Mouse (Mus musculus) MEL (cell line): ENCODE data around the gene Polr2c. TPM values are rescaled to one million over a fixed set of nuclear protein-coding genes. Genes with fewer than 3 reads are reported as not detected.

Source experiments
- DNase-seq: peaks from one replicate; pipeline ENCODE4 v3.0.0; 2011; ENCODE audit warnings: low read depth, low spot score
- H3K27ac ChIP-seq: 2 replicates; pipeline ENCODE4 v1.5.1; 2012; ENCODE audit warnings: low read depth, mild to moderate bottlenecking, control low read depth, low read length, moderate library complexity; ENCODE audit not compliant: control insufficient read depth
- H3K27me3 ChIP-seq, 2 experiments: fragments of 150-350 bp in 1 of 2; sonication (generic) in 1 of 2; 2 replicates each; pipeline ENCODE4 v1.6.1; 2012; ENCODE audit warnings: low read length in 2 of 2, mild to moderate bottlenecking in 2 of 2, improper control_type of control experiment in 1 of 2, moderate library complexity in 1 of 2; ENCODE audit not compliant: insufficient read depth in 2 of 2, control insufficient read depth in 1 of 2
- H3K36me3 ChIP-seq, 2 experiments: 2 replicates each; pipeline ENCODE4 v1.6.1; 2012 to 2014; ENCODE audit warnings: low read length in 2 of 2, improper control_type of control experiment in 1 of 2, inconsistent platforms in 1 of 2, mild to moderate bottlenecking in 1 of 2; ENCODE audit not compliant: insufficient read depth in 2 of 2, control insufficient read depth in 1 of 2
- H3K4me1 ChIP-seq, 2 experiments: fragments of 150-350 bp in 1 of 2; sonication (generic) in 1 of 2; 2 replicates each; pipeline ENCODE4 v1.6.1; 2012; ENCODE audit warnings: low read length in 2 of 2, improper control_type of control experiment in 1 of 2, mild to moderate bottlenecking in 1 of 2; ENCODE audit not compliant: insufficient read depth in 2 of 2, control insufficient read depth in 1 of 2
- H3K4me3 ChIP-seq, 2 experiments: fragments of 150-350 bp in 1 of 2; sonication (generic) in 1 of 2; 2 replicates each; pipeline ENCODE4 v1.5.1; 2012; ENCODE audit warnings: low read depth in 2 of 2, low read length in 2 of 2, mild to moderate bottlenecking in 2 of 2, moderate library complexity in 2 of 2, control low read depth in 1 of 2, improper control_type of control experiment in 1 of 2; ENCODE audit not compliant: control insufficient read depth in 1 of 2, insufficient read depth in 1 of 2
- H3K79me2 ChIP-seq: 2 replicates; pipeline ENCODE4 v1.6.1; 2012; ENCODE audit warnings: mild to moderate bottlenecking, low read length, moderate library complexity; ENCODE audit not compliant: control insufficient read depth, poor library complexity, insufficient read depth
- H3K9ac ChIP-seq: 2 replicates; pipeline ENCODE4 v1.6.1; 2012; ENCODE audit warnings: low read depth, mild to moderate bottlenecking, control low read depth, low read length, moderate library complexity; ENCODE audit not compliant: control insufficient read depth, poor library complexity, severe bottlenecking
- H3K9me3 ChIP-seq: fragments of 150-350 bp; sonication (generic); replicated peaks from 2 replicates; pipeline ENCODE4 v1.6.1; 2012; ENCODE audit warnings: mild to moderate bottlenecking, low read length, improper control_type of control experiment, moderate library complexity; ENCODE audit not compliant: insufficient read depth
- BHLHE40 ChIP-seq: IDR thresholded peaks from 2 replicates; pipeline ENCODE4 v1.6.1; 2012; ENCODE audit warnings: low read depth, mild to moderate bottlenecking, inconsistent platforms, low read length, improper control_type of control experiment, borderline replicate concordance
- CTCF ChIP-seq, 3 experiments: IDR thresholded peaks in 2 of 3; conservative IDR thresholded peaks in 1 of 3; 2 replicates each; pipeline ENCODE4 v1.5.1; 2011 to 2012; ENCODE audit warnings: low read length in 3 of 3, low read depth in 2 of 3, mild to moderate bottlenecking in 2 of 3, improper control_type of control experiment in 1 of 3, inconsistent platforms in 1 of 3, mixed read lengths in 1 of 3, moderate library complexity in 1 of 3; ENCODE audit not compliant: control insufficient read depth in 1 of 3, insufficient read depth in 1 of 3, poor library complexity in 1 of 3, severe bottlenecking in 1 of 3
- E2F4 ChIP-seq: IDR thresholded peaks from 2 replicates; pipeline ENCODE4 v1.6.1; 2011; ENCODE audit warnings: low read depth, low read length, improper control_type of control experiment, borderline replicate concordance
- ELF1 ChIP-seq: IDR thresholded peaks from 2 replicates; pipeline ENCODE4 v1.6.1; 2014; ENCODE audit warnings: low read depth, mild to moderate bottlenecking, inconsistent platforms, low read length, improper control_type of control experiment, moderate library complexity
- EP300 ChIP-seq, 2 experiments: IDR thresholded peaks; 2 replicates each; pipeline ENCODE4 v1.6.1; 2011; ENCODE audit warnings: improper control_type of control experiment in 2 of 2, low read length in 2 of 2, low read depth in 1 of 2, mild to moderate bottlenecking in 1 of 2
- GATA1 ChIP-seq: IDR thresholded peaks from 2 replicates; pipeline ENCODE4 v1.6.1; 2011; ENCODE audit warnings: low read depth, low read length, improper control_type of control experiment
- HCFC1 ChIP-seq: IDR thresholded peaks from 2 replicates; pipeline ENCODE4 v1.6.1; 2012; ENCODE audit warnings: low read depth, mild to moderate bottlenecking, inconsistent platforms, low read length, improper control_type of control experiment, moderate library complexity
- JUND ChIP-seq: IDR thresholded peaks from 2 replicates; pipeline ENCODE4 v1.6.1; 2011; ENCODE audit warnings: low read depth, mild to moderate bottlenecking, improper control_type of control experiment, low read length
- KAT2A ChIP-seq: conservative IDR thresholded peaks from 2 replicates; pipeline ENCODE4 v1.6.1; 2012; ENCODE audit warnings: low read depth, low read length, improper control_type of control experiment, inconsistent platforms
- MAX ChIP-seq: IDR thresholded peaks from 2 replicates; pipeline ENCODE4 v1.6.1; 2011; ENCODE audit warnings: low read length, improper control_type of control experiment
- MAZ ChIP-seq: IDR thresholded peaks from 2 replicates; pipeline ENCODE4 v1.6.1; 2012; ENCODE audit warnings: low read depth, mild to moderate bottlenecking, inconsistent platforms, low read length, improper control_type of control experiment
- MEF2A ChIP-seq: IDR thresholded peaks from 2 replicates; pipeline ENCODE4 v1.6.1; 2014; ENCODE audit warnings: low read depth, mild to moderate bottlenecking, inconsistent platforms, low read length, improper control_type of control experiment; ENCODE audit not compliant: poor library complexity, insufficient replicate concordance, severe bottlenecking; ENCODE audit errors: extremely low read depth
- MXI1 ChIP-seq: IDR thresholded peaks from 2 replicates; pipeline ENCODE4 v1.6.1; 2011; ENCODE audit warnings: mild to moderate bottlenecking, low read depth, low read length, improper control_type of control experiment
- MYC ChIP-seq: IDR thresholded peaks from 2 replicates; pipeline ENCODE4 v1.6.1; 2011; ENCODE audit warnings: low read depth, mild to moderate bottlenecking, low read length, improper control_type of control experiment, moderate library complexity
- POLR2A ChIP-seq, 2 experiments: IDR thresholded peaks; 2 replicates each; pipeline ENCODE4 v1.6.1; 2011 to 2012; ENCODE audit warnings: low read length in 2 of 2, mild to moderate bottlenecking in 2 of 2, control low read depth in 1 of 2, improper control_type of control experiment in 1 of 2, low read depth in 1 of 2, moderate library complexity in 1 of 2; ENCODE audit not compliant: control insufficient read depth in 1 of 2, insufficient read depth in 1 of 2, poor library complexity in 1 of 2
- RAD21 ChIP-seq: IDR thresholded peaks from 2 replicates; pipeline ENCODE4 v1.6.1; 2011; ENCODE audit warnings: mild to moderate bottlenecking, low read depth, low read length, improper control_type of control experiment
- SIN3A ChIP-seq: IDR thresholded peaks from 2 replicates; pipeline ENCODE4 v1.6.1; 2012; ENCODE audit warnings: low read length, improper control_type of control experiment, inconsistent platforms
- SMC3 ChIP-seq: IDR thresholded peaks from 2 replicates; pipeline ENCODE4 v1.6.1; 2011; ENCODE audit warnings: low read depth, low read length, improper control_type of control experiment
- TCF12 ChIP-seq: IDR thresholded peaks from 2 replicates; pipeline ENCODE4 v1.6.1; 2014; ENCODE audit warnings: low read depth, mild to moderate bottlenecking, inconsistent platforms, low read length, improper control_type of control experiment, moderate library complexity
- UBTF ChIP-seq: IDR thresholded peaks from 2 replicates; pipeline ENCODE4 v1.6.1; 2012; ENCODE audit warnings: low read depth, mild to moderate bottlenecking, inconsistent platforms, low read length, improper control_type of control experiment, moderate library complexity, borderline replicate concordance; ENCODE audit not compliant: insufficient read depth
- USF2 ChIP-seq, 2 experiments: IDR thresholded peaks; 2 replicates each; pipeline ENCODE4 v1.6.1; 2011 to 2012; ENCODE audit warnings: improper control_type of control experiment in 2 of 2, low read length in 2 of 2, borderline replicate concordance in 1 of 2, inconsistent platforms in 1 of 2, low read depth in 1 of 2, mild to moderate bottlenecking in 1 of 2; ENCODE audit not compliant: insufficient read depth in 1 of 2
- ZC3H11A ChIP-seq: IDR thresholded peaks from 2 replicates; pipeline ENCODE4 v1.6.1; 2012; ENCODE audit warnings: low read depth, mild to moderate bottlenecking, inconsistent platforms, low read length, improper control_type of control experiment
- ZMIZ1 ChIP-seq: IDR thresholded peaks from 2 replicates; pipeline ENCODE4 v1.6.1; 2012; ENCODE audit warnings: low read depth, mild to moderate bottlenecking, inconsistent platforms, low read length, improper control_type of control experiment, moderate library complexity
- polyA plus RNA-seq, 2 experiments: library from polyadenylated mRNA; stranded (reverse) in 1 of 2; unstranded in 1 of 2; fragments of >175 nt in 1 of 2; fragments of >200 nt in 1 of 2; gene quantifications; 2 replicates each; pipeline versions ENCODE4 v1.2.1 to v1.2.4; 2012; ENCODE audit warnings: low replicate concordance in 2 of 2, low read depth in 1 of 2; ENCODE audit not compliant: insufficient read length in 2 of 2, insufficient read depth in 1 of 2, missing spikeins in 1 of 2
- total RNA-seq: library from RNA; depleted of rRNA; stranded (reverse); fragments of 300-350 nt; gene quantifications from 2 replicates; pipeline ENCODE4 v1.2.3, GENCODE M21; 2012

Gene Polr2c
- total and polyA plus RNA-seq, 3 experiments, result 92.5 to 181 (median 151) TPM

- Histone ChIP-seq H3K27ac (no peak overlapping the region), H3K79me2 (no peaks in the 10 kb centered on the region), H3K4me1 (no peaks in the 10 kb centered on the region), H3K27me3 (no peaks in the 10 kb centered on the region), H3K36me3 (no peaks in the 10 kb centered on the region), H3K9ac (no peak overlapping the region), H3K4me3 (no peak overlapping the region), H3K9me3 (no peaks in the 10 kb centered on the region)
- DNase-seq, result peak; percentile 75
- TF ChIP-seq CTCF (IDR thresholded peaks at IDR 0.05 in 2 of 3, conservative IDR thresholded peaks at IDR 0.05 in 1 of 3; ENCODE audit: control insufficient read depth in 1 of 3, insufficient read depth in 1 of 3, low read depth in 2 of 3, low read length in 3 of 3, poor library complexity in 1 of 3, severe bottlenecking in 1 of 3), result peak; percentile 90 to 95 (median 95)
- TF ChIP-seq ZC3H11A, result peak; percentile 70
- 0 out of 2 replicates have a peak, but pooled peaks have one; percentile 26 for TF ChIP-seq MAX
- TF ChIP-seq JUND, result no peak
- no peak for TF ChIP-seq MEF2A
- TF ChIP-seq ELF1, result no peak
- TF ChIP-seq SIN3A, result no peak
- TF ChIP-seq ZMIZ1, result no peak
- TF ChIP-seq E2F4, result no peak
- no peak for TF ChIP-seq MYC
- no peak for TF ChIP-seq GATA1
- TF ChIP-seq MXI1, result no peak
- peak; percentile 94 for TF ChIP-seq SMC3
- no peak for TF ChIP-seq POLR2A (IDR thresholded peaks at IDR 0.05; ENCODE audit: control insufficient read depth in 1 of 2, insufficient read depth in 1 of 2, low read depth in 1 of 2, low read length in 2 of 2, poor library complexity in 1 of 2)
- no peak for TF ChIP-seq BHLHE40
- TF ChIP-seq TCF12, result no peak
- TF ChIP-seq UBTF, result no peak
- peak; percentile 84 for TF ChIP-seq RAD21
- TF ChIP-seq HCFC1, result no peak
- TF ChIP-seq USF2 (IDR thresholded peaks at IDR 0.05; ENCODE audit: borderline replicate concordance in 1 of 2, insufficient read depth in 1 of 2, low read depth in 1 of 2, low read length in 2 of 2), result no peak
- no peak for TF ChIP-seq KAT2A
- TF ChIP-seq EP300 (IDR thresholded peaks at IDR 0.05; ENCODE audit: low read depth in 1 of 2, low read length in 2 of 2), result no peak
- TF ChIP-seq MAZ, result peak; percentile 39; the same call in 1 of the 2 replicates
These were observed 51.6 kb downstream of the Polr2c start for GRCm38 (mm10) chr8:94908847-94909246.
